Mouse (Mus musculus) MEL (cell line): ENCODE measurements at regions not wholly inside any gene's neighbourhood (a gene's known extent, or its start where the extent isn't known, plus 50 kb on each side); places are given as distances from the start of the nearest gene placed in this dataset.

ENCODE experiments used
- E2F4 ChIP-seq: IDR thresholded peaks from 2 replicates; pipeline ENCODE4 v1.6.1; 2011; ENCODE audit warnings: low read depth, low read length, improper control_type of control experiment, borderline replicate concordance
- ELF1 ChIP-seq: IDR thresholded peaks from 2 replicates; pipeline ENCODE4 v1.6.1; 2014; ENCODE audit warnings: low read depth, mild to moderate bottlenecking, inconsistent platforms, low read length, improper control_type of control experiment, moderate library complexity
- KAT2A ChIP-seq: conservative IDR thresholded peaks from 2 replicates; pipeline ENCODE4 v1.6.1; 2012; ENCODE audit warnings: low read depth, low read length, improper control_type of control experiment, inconsistent platforms
- POLR2A ChIP-seq, 2 experiments: IDR thresholded peaks; 2 replicates each; pipeline ENCODE4 v1.6.1; 2011 to 2012; ENCODE audit warnings: low read length in 2 of 2, mild to moderate bottlenecking in 2 of 2, control low read depth in 1 of 2, improper control_type of control experiment in 1 of 2, low read depth in 1 of 2, moderate library complexity in 1 of 2; ENCODE audit not compliant: control insufficient read depth in 1 of 2, insufficient read depth in 1 of 2, poor library complexity in 1 of 2
- ZKSCAN1 ChIP-seq: IDR thresholded peaks from 2 replicates; pipeline ENCODE4 v1.6.1; 2012; ENCODE audit warnings: low read depth, mild to moderate bottlenecking, inconsistent platforms, low read length, improper control_type of control experiment, moderate library complexity

- TF ChIP-seq ELF1 (no peak), ZKSCAN1 (no peak), E2F4 (no peak), POLR2A (IDR thresholded peaks at IDR 0.05; ENCODE audit: control insufficient read depth in 1 of 2, insufficient read depth in 1 of 2, low read depth in 1 of 2, low read length in 2 of 2, poor library complexity in 1 of 2) (no peak), KAT2A (no peak)
Measured at GRCm38 (mm10) chr5:51934910-51935309, 255.4 kb downstream of the Dhx15 start.
